Mouse (Mus musculus): ENCODE results near the gene Ppard. TPM values are rescaled to one million over a fixed set of nuclear protein-coding genes. Genes with fewer than 3 reads are reported as not detected.
"Not testable (repeated sequence)": the region's sequence is repeated elsewhere in the genome, so short reads cannot be mapped to it uniquely, and the experiment has no call there.

The Ppard gene
- polyA plus RNA-seq, 1 experiment from 2014 or later = 1.2 TPM

GRCm38 (mm10) chr17:28325751-28326150 lies 93.3 kb downstream of the Ppard start:
- no peak for ATAC-seq (ENCODE audit: low FRiP score, low TSS enrichment)
- no peak for DNase-seq
- 96% methylated on average over 8 of the region's 8 CpGs for WGBS

GRCm38 (mm10) chr17:28326951-28327350 lies 94.5 kb downstream of the Ppard start:
- Histone ChIP-seq H3K9ac (replicated peaks; ENCODE audit: low read length) (no peak overlapping the region), H3K27ac (replicated peaks; ENCODE audit: low read depth, low read length) (no peak overlapping the region), H3K4me2 (ENCODE audit: low read length) (no peak overlapping the region), H3K36me3 (ENCODE audit: control insufficient read depth, insufficient read depth, low read length) (peaks cover 34% of the 10 kb centered on the region), H3K27me3 (ENCODE audit: control insufficient read depth, insufficient read depth, low read length) (no peaks in the 10 kb centered on the region), H3K9me3 (ENCODE audit: control insufficient read depth, low read length) (no peaks in the 10 kb centered on the region), H3K4me3 (replicated peaks; ENCODE audit: low read depth, low read length) (no peak overlapping the region), H3K4me1 (ENCODE audit: control insufficient read depth, insufficient read depth, low read length) (peaks cover 15% of the 10 kb centered on the region)
- ATAC-seq (ENCODE audit: low FRiP score, low TSS enrichment) (no peak), DNase-seq (no peak)
- 94% methylated on average over 3 of the region's 3 CpGs for WGBS

More at GRCm38 (mm10) chr17:28325751-28326150, 93.3 kb downstream of the Ppard start:
- Histone ChIP-seq H3K4me3 (replicated peaks; ENCODE audit: low read depth, low read length) (no peak overlapping the region), H3K4me1 (ENCODE audit: control insufficient read depth, insufficient read depth, low read length) (peaks cover 15% of the 10 kb centered on the region), H3K9ac (replicated peaks; ENCODE audit: low read length) (no peak overlapping the region), H3K9me3 (ENCODE audit: control insufficient read depth, low read length) (no peaks in the 10 kb centered on the region), H3K27ac (replicated peaks; ENCODE audit: low read depth, low read length) (no peak overlapping the region), H3K4me2 (ENCODE audit: low read length) (no peak overlapping the region), H3K36me3 (ENCODE audit: control insufficient read depth, insufficient read depth, low read length) (peaks cover 22% of the 10 kb centered on the region), H3K27me3 (ENCODE audit: control insufficient read depth, insufficient read depth, low read length) (no peaks in the 10 kb centered on the region)

GRCm38 (mm10) chr17:28327673-28328325 lies 95.3 kb downstream of the Ppard start:
- no peak for DNase-seq
- no peaks in the 10 kb centered on the region for H3K9me3 ChIP-seq (ENCODE audit: control insufficient read depth, low read length)
- WGBS = 8% methylated on average over 22 of the region's 22 CpGs
- H3K4me2 ChIP-seq (ENCODE audit: low read length) = peak overlapping the region; percentile 92
- H3K27ac ChIP-seq (replicated peaks; ENCODE audit: low read depth, low read length) = peak overlapping the region; percentile 95
- peak; percentile 53 for ATAC-seq (ENCODE audit: low FRiP score, low TSS enrichment)
- H3K27me3 ChIP-seq (ENCODE audit: control insufficient read depth, insufficient read depth, low read length) = no peaks in the 10 kb centered on the region
- peak overlapping the region; percentile 94 for H3K9ac ChIP-seq (replicated peaks; ENCODE audit: low read length)
- H3K36me3 ChIP-seq (ENCODE audit: control insufficient read depth, insufficient read depth, low read length) = peaks cover 39% of the 10 kb centered on the region
- peak overlapping the region; percentile 77 for H3K4me3 ChIP-seq (replicated peaks; ENCODE audit: low read depth, low read length)
- H3K4me1 ChIP-seq (ENCODE audit: control insufficient read depth, insufficient read depth, low read length) = peaks cover 15% of the 10 kb centered on the region

- H3K4me1 ChIP-seq (ENCODE audit: control insufficient read depth, insufficient read depth, low read length) = peaks cover 15% of the 10 kb centered on the region
- H3K27me3 ChIP-seq (ENCODE audit: control insufficient read depth, insufficient read depth, low read length) = no peaks in the 10 kb centered on the region
- peak within 1 kb of the TSS; percentile 95 for H3K27ac ChIP-seq (replicated peaks; ENCODE audit: low read depth, low read length)
- peak; percentile 99 for DNase-seq
- peak; percentile 91 for ATAC-seq (ENCODE audit: low FRiP score, low TSS enrichment)
- peaks cover 39% of the 10 kb centered on the region for H3K36me3 ChIP-seq (ENCODE audit: control insufficient read depth, insufficient read depth, low read length)
- peak within 1 kb of the TSS; percentile 92 for H3K4me2 ChIP-seq (ENCODE audit: low read length)
- WGBS = under 1% methylated on average over 67 of the region's 67 CpGs
- peak within 1 kb of the TSS; percentile 94 for H3K9ac ChIP-seq (replicated peaks; ENCODE audit: low read length)
- H3K4me3 ChIP-seq (replicated peaks; ENCODE audit: low read depth, low read length) = peak within 1 kb of the TSS; percentile 77
- no peaks in the 10 kb centered on the region for H3K9me3 ChIP-seq (ENCODE audit: control insufficient read depth, low read length)
These were observed 95.9 kb downstream of the Ppard start, which contains the start of gene Rpl10a for GRCm38 (mm10) chr17:28328366-28328928. Rpl10a (plus strand) TSS chr17:28328471.

GRCm38 (mm10) chr17:28328946-28329345 lies 96.4 kb downstream of the Ppard start:
- H3K36me3 ChIP-seq (ENCODE audit: control insufficient read depth, insufficient read depth, low read length) = peaks cover 37% of the 10 kb centered on the region
- H3K4me2 ChIP-seq (ENCODE audit: low read length) = peak overlapping the region; percentile 92
- WGBS = under 1% methylated on average over 25 of the region's 25 CpGs
- peak overlapping the region; percentile 95 for H3K27ac ChIP-seq (replicated peaks; ENCODE audit: low read depth, low read length)
- H3K4me1 ChIP-seq (ENCODE audit: control insufficient read depth, insufficient read depth, low read length) = peaks cover 15% of the 10 kb centered on the region
- H3K27me3 ChIP-seq (ENCODE audit: control insufficient read depth, insufficient read depth, low read length) = no peaks in the 10 kb centered on the region
- no peaks in the 10 kb centered on the region for H3K9me3 ChIP-seq (ENCODE audit: control insufficient read depth, low read length)
- DNase-seq = no peak
- peak; percentile 19 for ATAC-seq (ENCODE audit: low FRiP score, low TSS enrichment)
- peak overlapping the region; percentile 94 for H3K9ac ChIP-seq (replicated peaks; ENCODE audit: low read length)
- peak overlapping the region; percentile 77 for H3K4me3 ChIP-seq (replicated peaks; ENCODE audit: low read depth, low read length)

GRCm38 (mm10) chr17:28329503-28330231 lies 97.2 kb downstream of the Ppard start:
- H3K4me3 ChIP-seq (replicated peaks; ENCODE audit: low read depth, low read length) = peak overlapping the region; percentile 77
- H3K27ac ChIP-seq (replicated peaks; ENCODE audit: low read depth, low read length) = peak overlapping the region; percentile 95; the same call in 1 of the 2 replicates
- peaks cover 31% of the 10 kb centered on the region for H3K36me3 ChIP-seq (ENCODE audit: control insufficient read depth, insufficient read depth, low read length)
- 13% methylated on average over 4 of the region's 4 CpGs for WGBS
- no peaks in the 10 kb centered on the region for H3K9me3 ChIP-seq (ENCODE audit: control insufficient read depth, low read length)
- peak overlapping the region; percentile 94 for H3K9ac ChIP-seq (replicated peaks; ENCODE audit: low read length)
- DNase-seq (no peak), ATAC-seq (ENCODE audit: low FRiP score, low TSS enrichment) (no peak)
- H3K4me1 ChIP-seq (ENCODE audit: control insufficient read depth, insufficient read depth, low read length) = peaks cover 15% of the 10 kb centered on the region
- no peaks in the 10 kb centered on the region for H3K27me3 ChIP-seq (ENCODE audit: control insufficient read depth, insufficient read depth, low read length)
- H3K4me2 ChIP-seq (ENCODE audit: low read length) = peak overlapping the region; percentile 92

GRCm38 (mm10) chr17:28330232-28330546 lies 97.7 kb downstream of the Ppard start:
- H3K27ac ChIP-seq (replicated peaks; ENCODE audit: low read depth, low read length) = no peak overlapping the region
- H3K4me3 ChIP-seq (replicated peaks; ENCODE audit: low read depth, low read length) = peak overlapping the region; percentile 77
- DNase-seq = no peak
- WGBS = 61% methylated on average over 2 of the region's 2 CpGs
- no peaks in the 10 kb centered on the region for H3K9me3 ChIP-seq (ENCODE audit: control insufficient read depth, low read length)
- H3K27me3 ChIP-seq (ENCODE audit: control insufficient read depth, insufficient read depth, low read length) = no peaks in the 10 kb centered on the region
- peak overlapping the region; percentile 94 for H3K9ac ChIP-seq (replicated peaks; ENCODE audit: low read length)
- H3K4me2 ChIP-seq (ENCODE audit: low read length) = peak overlapping the region; percentile 92
- no peak for ATAC-seq (ENCODE audit: low FRiP score, low TSS enrichment)
- H3K36me3 ChIP-seq (ENCODE audit: control insufficient read depth, insufficient read depth, low read length) = peaks cover 31% of the 10 kb centered on the region
- H3K4me1 ChIP-seq (ENCODE audit: control insufficient read depth, insufficient read depth, low read length) = peaks cover 15% of the 10 kb centered on the region

GRCm38 (mm10) chr17:28330590-28330989 lies 98.1 kb downstream of the Ppard start:
- H3K36me3 ChIP-seq (ENCODE audit: control insufficient read depth, insufficient read depth, low read length) = peaks cover 31% of the 10 kb centered on the region
- H3K4me1 ChIP-seq (ENCODE audit: control insufficient read depth, insufficient read depth, low read length) = peaks cover 15% of the 10 kb centered on the region
- WGBS = 73% methylated on average over 6 of the region's 8 CpGs
- DNase-seq; H3K4me2 ChIP-seq (ENCODE audit: low read length); H3K9me3 ChIP-seq (ENCODE audit: control insufficient read depth, low read length); H3K9ac ChIP-seq (replicated peaks; ENCODE audit: low read length); H3K4me3 ChIP-seq (replicated peaks; ENCODE audit: low read depth, low read length); ATAC-seq (ENCODE audit: low FRiP score, low TSS enrichment); H3K27me3 ChIP-seq (ENCODE audit: control insufficient read depth, insufficient read depth, low read length); H3K27ac ChIP-seq (replicated peaks; ENCODE audit: low read depth, low read length): not testable (repeated sequence)
